Mouse (Mus musculus) liver, postnatal 0 days (tissue): Measurements from ENCODE around the gene Mtg2.

Experiments used
- CTCF ChIP-seq: sonication (generic); IDR thresholded peaks from 2 replicates; pipeline ENCODE4 v1.5.1; 2016; ENCODE audit warnings: antibody characterized with exemption, low read depth
- EP300 ChIP-seq: IDR thresholded peaks from 2 replicates; pipeline ENCODE4 v1.6.1; 2016; ENCODE audit warnings: antibody characterized with exemption, low read depth, mild to moderate bottlenecking

DNA sequence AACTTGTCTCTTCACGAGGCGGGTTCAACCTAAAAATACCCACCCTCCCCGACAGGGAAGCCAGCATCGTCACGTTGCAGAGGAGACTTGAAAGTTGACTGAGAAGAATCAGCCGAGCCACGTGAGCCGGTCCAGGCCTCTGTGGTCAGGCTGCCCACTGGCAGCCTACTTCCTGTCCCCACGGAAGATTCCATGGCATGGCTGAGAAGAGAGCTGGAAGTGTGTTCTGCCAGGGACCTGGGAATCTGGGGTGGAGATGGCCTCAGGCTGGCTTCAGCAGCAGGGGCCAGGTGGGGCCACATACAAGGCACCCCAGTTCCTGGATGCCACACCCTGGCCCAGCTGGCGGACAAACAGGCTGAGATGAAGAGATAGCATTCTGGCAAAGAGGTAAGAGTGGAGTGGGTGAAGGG lies 45.7 kb downstream of the Mtg2 start:
- TF ChIP-seq EP300 (no peak), CTCF (no peak)
